Mouse (Mus musculus) MEL (cell line): ENCODE measurements at regions not wholly inside any gene's neighbourhood (a gene's known extent, or its start where the extent isn't known, plus 50 kb on each side); places are given as distances from the start of the nearest gene placed in this dataset.

Source experiments
- DNase-seq: peaks from one replicate; pipeline ENCODE4 v3.0.0; 2011; ENCODE audit warnings: low read depth, low spot score
- H3K27ac ChIP-seq: 2 replicates; pipeline ENCODE4 v1.5.1; 2012; ENCODE audit warnings: low read depth, mild to moderate bottlenecking, control low read depth, low read length, moderate library complexity; ENCODE audit not compliant: control insufficient read depth
- H3K27me3 ChIP-seq, 2 experiments: fragments of 150-350 bp in 1 of 2; sonication (generic) in 1 of 2; 2 replicates each; pipeline ENCODE4 v1.6.1; 2012; ENCODE audit warnings: low read length in 2 of 2, mild to moderate bottlenecking in 2 of 2, improper control_type of control experiment in 1 of 2, moderate library complexity in 1 of 2; ENCODE audit not compliant: insufficient read depth in 2 of 2, control insufficient read depth in 1 of 2
- H3K36me3 ChIP-seq, 2 experiments: 2 replicates each; pipeline ENCODE4 v1.6.1; 2012 to 2014; ENCODE audit warnings: low read length in 2 of 2, improper control_type of control experiment in 1 of 2, inconsistent platforms in 1 of 2, mild to moderate bottlenecking in 1 of 2; ENCODE audit not compliant: insufficient read depth in 2 of 2, control insufficient read depth in 1 of 2
- H3K4me1 ChIP-seq, 2 experiments: fragments of 150-350 bp in 1 of 2; sonication (generic) in 1 of 2; 2 replicates each; pipeline ENCODE4 v1.6.1; 2012; ENCODE audit warnings: low read length in 2 of 2, improper control_type of control experiment in 1 of 2, mild to moderate bottlenecking in 1 of 2; ENCODE audit not compliant: insufficient read depth in 2 of 2, control insufficient read depth in 1 of 2
- H3K4me3 ChIP-seq, 2 experiments: fragments of 150-350 bp in 1 of 2; sonication (generic) in 1 of 2; 2 replicates each; pipeline ENCODE4 v1.5.1; 2012; ENCODE audit warnings: low read depth in 2 of 2, low read length in 2 of 2, mild to moderate bottlenecking in 2 of 2, moderate library complexity in 2 of 2, control low read depth in 1 of 2, improper control_type of control experiment in 1 of 2; ENCODE audit not compliant: control insufficient read depth in 1 of 2, insufficient read depth in 1 of 2
- H3K79me2 ChIP-seq: 2 replicates; pipeline ENCODE4 v1.6.1; 2012; ENCODE audit warnings: mild to moderate bottlenecking, low read length, moderate library complexity; ENCODE audit not compliant: control insufficient read depth, poor library complexity, insufficient read depth
- H3K9ac ChIP-seq: 2 replicates; pipeline ENCODE4 v1.6.1; 2012; ENCODE audit warnings: low read depth, mild to moderate bottlenecking, control low read depth, low read length, moderate library complexity; ENCODE audit not compliant: control insufficient read depth, poor library complexity, severe bottlenecking
- H3K9me3 ChIP-seq: fragments of 150-350 bp; sonication (generic); replicated peaks from 2 replicates; pipeline ENCODE4 v1.6.1; 2012; ENCODE audit warnings: mild to moderate bottlenecking, low read length, improper control_type of control experiment, moderate library complexity; ENCODE audit not compliant: insufficient read depth
- BHLHE40 ChIP-seq: IDR thresholded peaks from 2 replicates; pipeline ENCODE4 v1.6.1; 2012; ENCODE audit warnings: low read depth, mild to moderate bottlenecking, inconsistent platforms, low read length, improper control_type of control experiment, borderline replicate concordance
- CTCF ChIP-seq, 3 experiments: IDR thresholded peaks in 2 of 3; conservative IDR thresholded peaks in 1 of 3; 2 replicates each; pipeline ENCODE4 v1.5.1; 2011 to 2012; ENCODE audit warnings: low read length in 3 of 3, low read depth in 2 of 3, mild to moderate bottlenecking in 2 of 3, improper control_type of control experiment in 1 of 3, inconsistent platforms in 1 of 3, mixed read lengths in 1 of 3, moderate library complexity in 1 of 3; ENCODE audit not compliant: control insufficient read depth in 1 of 3, insufficient read depth in 1 of 3, poor library complexity in 1 of 3, severe bottlenecking in 1 of 3
- E2F4 ChIP-seq: IDR thresholded peaks from 2 replicates; pipeline ENCODE4 v1.6.1; 2011; ENCODE audit warnings: low read depth, low read length, improper control_type of control experiment, borderline replicate concordance
- ELF1 ChIP-seq: IDR thresholded peaks from 2 replicates; pipeline ENCODE4 v1.6.1; 2014; ENCODE audit warnings: low read depth, mild to moderate bottlenecking, inconsistent platforms, low read length, improper control_type of control experiment, moderate library complexity
- ETS1 ChIP-seq: IDR thresholded peaks from 2 replicates; pipeline ENCODE4 v1.6.1; 2012; ENCODE audit warnings: low read depth, mild to moderate bottlenecking, inconsistent platforms, low read length, improper control_type of control experiment, moderate library complexity
- GABPA ChIP-seq: IDR thresholded peaks from 2 replicates; pipeline ENCODE4 v1.6.1; 2012; ENCODE audit warnings: low read depth, mild to moderate bottlenecking, inconsistent platforms, low read length, improper control_type of control experiment, moderate library complexity
- JUND ChIP-seq: IDR thresholded peaks from 2 replicates; pipeline ENCODE4 v1.6.1; 2011; ENCODE audit warnings: low read depth, mild to moderate bottlenecking, improper control_type of control experiment, low read length
- KAT2A ChIP-seq: conservative IDR thresholded peaks from 2 replicates; pipeline ENCODE4 v1.6.1; 2012; ENCODE audit warnings: low read depth, low read length, improper control_type of control experiment, inconsistent platforms
- MAFK ChIP-seq: IDR thresholded peaks from 2 replicates; pipeline ENCODE4 v1.6.1; 2011; ENCODE audit warnings: low read depth, mild to moderate bottlenecking, low read length, improper control_type of control experiment, borderline replicate concordance
- MEF2A ChIP-seq: IDR thresholded peaks from 2 replicates; pipeline ENCODE4 v1.6.1; 2014; ENCODE audit warnings: low read depth, mild to moderate bottlenecking, inconsistent platforms, low read length, improper control_type of control experiment; ENCODE audit not compliant: poor library complexity, insufficient replicate concordance, severe bottlenecking; ENCODE audit errors: extremely low read depth
- MYB ChIP-seq: IDR thresholded peaks from 2 replicates; pipeline ENCODE4 v1.6.1; 2011; ENCODE audit warnings: mild to moderate bottlenecking, low read depth, low read length, improper control_type of control experiment
- RAD21 ChIP-seq: IDR thresholded peaks from 2 replicates; pipeline ENCODE4 v1.6.1; 2011; ENCODE audit warnings: mild to moderate bottlenecking, low read depth, low read length, improper control_type of control experiment
- RCOR1 ChIP-seq: IDR thresholded peaks from 2 replicates; pipeline ENCODE4 v1.6.1; 2012; ENCODE audit warnings: low read depth, mild to moderate bottlenecking, inconsistent platforms, low read length, improper control_type of control experiment
- TAL1 ChIP-seq: IDR thresholded peaks from 2 replicates; pipeline ENCODE4 v1.6.1; 2012; ENCODE audit warnings: mild to moderate bottlenecking, inconsistent platforms, low read length, moderate library complexity, mixed read lengths
- TBP ChIP-seq: IDR thresholded peaks from 2 replicates; pipeline ENCODE4 v1.8.0; 2011; ENCODE audit warnings: low read depth, low read length, improper control_type of control experiment
- USF2 ChIP-seq, 2 experiments: IDR thresholded peaks; 2 replicates each; pipeline ENCODE4 v1.6.1; 2011 to 2012; ENCODE audit warnings: improper control_type of control experiment in 2 of 2, low read length in 2 of 2, borderline replicate concordance in 1 of 2, inconsistent platforms in 1 of 2, low read depth in 1 of 2, mild to moderate bottlenecking in 1 of 2; ENCODE audit not compliant: insufficient read depth in 1 of 2
- ZNF384 ChIP-seq: IDR thresholded peaks from 2 replicates; pipeline ENCODE4 v1.6.1; 2012; ENCODE audit warnings: low read depth, mild to moderate bottlenecking, inconsistent platforms, low read length, improper control_type of control experiment

DNA sequence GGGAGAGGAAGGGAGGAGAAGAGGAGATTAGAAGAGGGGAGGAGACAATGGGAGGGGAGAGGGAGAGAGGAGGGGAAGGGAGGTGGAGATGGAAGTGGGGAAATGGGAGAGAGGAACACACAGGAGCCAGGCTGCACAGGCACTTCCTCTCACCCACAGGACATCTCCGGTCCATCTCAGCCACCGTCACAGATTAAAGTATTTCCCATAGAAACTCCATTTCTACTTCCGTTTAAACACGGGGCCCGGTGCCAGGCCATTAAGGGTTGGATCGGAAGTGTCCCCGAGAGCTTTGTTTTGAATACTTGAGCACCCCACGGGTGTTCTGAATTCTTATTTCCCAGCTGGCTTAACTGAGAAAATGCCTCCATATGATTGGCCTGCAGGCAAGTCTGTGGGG lies 67.6 kb upstream of the Ptpn1 start:
- Histone ChIP-seq H3K9me3 (no peaks in the 10 kb centered on the region), H3K27me3 (peaks cover 0 to 4% of the 10 kb centered on the region in 2 experiments; a peak in 3 of 4 replicates), H3K4me3 (no peak overlapping the region), H3K27ac (no peak overlapping the region), H3K4me1 (no peaks in the 10 kb centered on the region), H3K36me3 (no peaks in the 10 kb centered on the region), H3K9ac (no peak overlapping the region), H3K79me2 (no peaks in the 10 kb centered on the region)
- TF ChIP-seq JUND (no peak), RCOR1 (no peak), MYB (no peak), ETS1 (no peak), ZNF384 (no peak), E2F4 (no peak), TBP (no peak), GABPA (no peak), RAD21 (no peak), ELF1 (no peak), BHLHE40 (no peak), USF2 (IDR thresholded peaks at IDR 0.05; ENCODE audit: borderline replicate concordance in 1 of 2, insufficient read depth in 1 of 2, low read depth in 1 of 2, low read length in 2 of 2) (no peak), CTCF (IDR thresholded peaks at IDR 0.05 in 2 of 3, conservative IDR thresholded peaks at IDR 0.05 in 1 of 3; ENCODE audit: control insufficient read depth in 1 of 3, insufficient read depth in 1 of 3, low read depth in 2 of 3, low read length in 3 of 3, poor library complexity in 1 of 3, severe bottlenecking in 1 of 3) (no peak)
- peak; percentile 10 for DNase-seq

- no peaks in the 10 kb centered on the region for H3K36me3 ChIP-seq
- H3K79me2 ChIP-seq = no peaks in the 10 kb centered on the region
- H3K9me3 ChIP-seq = no peaks in the 10 kb centered on the region
- H3K4me1 ChIP-seq = no peaks in the 10 kb centered on the region
- peaks cover 0 to 4% of the 10 kb centered on the region in 2 experiments; a peak in 3 of 4 replicates for H3K27me3 ChIP-seq
- H3K27ac ChIP-seq = no peak overlapping the region
- no peak overlapping the region for H3K9ac ChIP-seq
- TF ChIP-seq MAFK = no peak
- TF ChIP-seq KAT2A = no peak
- no peak for TF ChIP-seq USF2 (IDR thresholded peaks at IDR 0.05; ENCODE audit: borderline replicate concordance in 1 of 2, insufficient read depth in 1 of 2, low read depth in 1 of 2, low read length in 2 of 2)
- TF ChIP-seq MEF2A = no peak
- no peak for TF ChIP-seq TAL1
- TF ChIP-seq ZNF384 = no peak
- no peak overlapping the region for H3K4me3 ChIP-seq
- no peak for DNase-seq
These were observed 68.2 kb upstream of the Ptpn1 start for GRCm38 (mm10) chr2:167863616-167864015.
